Mouse (Mus musculus): ENCODE measurements around the gene Nt5c3b. TPM values are rescaled to one million over a fixed set of nuclear protein-coding genes. Genes with fewer than 3 reads are reported as not detected.

Nt5c3b gene
- total RNA-seq (2021): 10 to 100 TPM; 17.9 to 24.7 TPM
- long read RNA-seq, experiment 1, transcript Nt5c3b-201 (9 exons, 1,399 nt): major isoform, 22 of 26 reads
- long read RNA-seq, experiment 1, partial matches to known transcripts: 1 of 26 reads
- long read RNA-seq, experiment 1, other reads (novel, unspliced or antisense): 3 of 26 reads
- long read RNA-seq, experiment 2, transcript Nt5c3b-201 (9 exons, 1,399 nt): major isoform, 9 of 17 reads
- long read RNA-seq, experiment 2, partial matches to known transcripts: 1 of 17 reads
- long read RNA-seq, experiment 2, other reads (novel, unspliced or antisense): 6 of 17 reads

- DNase-seq: no peak
Measured at GRCm38 (mm10) chr11:100441797-100442196, at the start of gene Nt5c3b, which contains the start of gene Klhl10. Gene Nt5c3b (minus strand): TSS chr11:100441808. Gene Klhl10 (plus strand): TSS chr11:100441917.

- no peak for DNase-seq
Measured at GRCm38 (mm10) chr11:100490951-100491350, 49.3 kb upstream of the Nt5c3b start.

- DNase-seq: peak in 1 of 2 experiments; percentile 32
Measured at GRCm38 (mm10) chr11:100485801-100486538, 44.4 kb upstream of the Nt5c3b start.

GRCm38 (mm10) chr11:100484461-100484860 lies 42.9 kb upstream of the Nt5c3b start:
- DNase-seq: no peak

- no peak for DNase-seq
Measured at GRCm38 (mm10) chr11:100479152-100479551, 37.5 kb upstream of the Nt5c3b start.

GRCm38 (mm10) chr11:100476281-100476680 lies 34.7 kb upstream of the Nt5c3b start:
- no peak for DNase-seq

GRCm38 (mm10) chr11:100472935-100473295 lies 31.3 kb upstream of the Nt5c3b start:
- DNase-seq: no peak

GRCm38 (mm10) chr11:100472197-100472934 lies 30.8 kb upstream of the Nt5c3b start, which contains the start of gene Klhl11:
Gene Klhl11 (minus strand): TSS chr11:100472741.
- DNase-seq: peak; percentile 93 to 94

- DNase-seq: no peak
Measured at GRCm38 (mm10) chr11:100471352-100472196, 30.0 kb upstream of the Nt5c3b start.

GRCm38 (mm10) chr11:100465833-100466232 lies 24.2 kb upstream of the Nt5c3b start:
- no peak for DNase-seq

- no peak for DNase-seq
Measured at GRCm38 (mm10) chr11:100465229-100465792, 23.7 kb upstream of the Nt5c3b start.

- no peak for DNase-seq
Measured at GRCm38 (mm10) chr11:100462699-100463098, 21.1 kb upstream of the Nt5c3b start.

- DNase-seq: no peak
Measured at GRCm38 (mm10) chr11:100457711-100458110, 16.1 kb upstream of the Nt5c3b start.

GRCm38 (mm10) chr11:100457247-100457646 lies 15.6 kb upstream of the Nt5c3b start:
- no peak for DNase-seq

- DNase-seq: no peak
Measured at GRCm38 (mm10) chr11:100442625-100443024, 1.0 kb upstream of the Nt5c3b start.

- peak; percentile 90 to 91 for DNase-seq
Measured at GRCm38 (mm10) chr11:100440691-100441522, 701 bp downstream of the Nt5c3b start.

GRCm38 (mm10) chr11:100437901-100438300 lies 3.7 kb downstream of the Nt5c3b start:
- DNase-seq: no peak

- no peak for DNase-seq
Measured at GRCm38 (mm10) chr11:100435678-100436246, 5.8 kb downstream of the Nt5c3b start.

- no peak for DNase-seq
Measured at GRCm38 (mm10) chr11:100432002-100432401, 9.6 kb downstream of the Nt5c3b start.

GRCm38 (mm10) chr11:100430052-100430451 lies 11.6 kb downstream of the Nt5c3b start:
- peak; percentile 54 to 74 for DNase-seq

Data from heart, adult 18-20 months (tissue).